Mouse (Mus musculus) cortical plate, adult 2 months (tissue): ENCODE data around the gene Ccdc171.

Experiments used
- CTCF ChIP-seq: fragments of 200-500 bp; IDR thresholded peaks from 2 replicates; pipeline ENCODE4 v1.5.1; 2011; ENCODE audit warnings: mild to moderate bottlenecking, control low read depth, low read length; ENCODE audit not compliant: insufficient read depth; ENCODE audit errors: extremely low read depth
- POLR2A ChIP-seq: fragments of 200-500 bp; IDR thresholded peaks from 2 replicates; pipeline ENCODE4 v1.6.1; 2011; ENCODE audit warnings: mild to moderate bottlenecking, low read length, control low read depth; ENCODE audit not compliant: insufficient read depth; ENCODE audit errors: extremely low read depth

- no peak for TF ChIP-seq POLR2A
- TF ChIP-seq CTCF = no peak
Measured at GRCm38 (mm10) chr4:83570569-83570968, 45.2 kb downstream of the Ccdc171 start.
